Mouse (Mus musculus) heart, adult 11 months (tissue): ENCODE data around the gene 1700017B05Rik.
A peak's percentile ranks its signal among the peaks of the same experiment; 100 is the strongest.
"Not testable (repeated sequence)": the region's sequence is repeated elsewhere in the genome, so short reads cannot be mapped to it uniquely, and the experiment has no call there.

ENCODE experiments used
- DNase-seq: peaks from one replicate; pipeline ENCODE4 v3.0.0; 2022

The 1700017B05Rik gene

GRCm38 (mm10) chr9:57212448-57213222 lies 49.8 kb downstream of the 1700017B05Rik start:
- peak; percentile 44 for DNase-seq

- DNase-seq: peak; percentile 18
Observed at GRCm38 (mm10) chr9:57209316-57209715, 53.1 kb downstream of the 1700017B05Rik start.

- DNase-seq: no peak
Observed at GRCm38 (mm10) chr9:57206896-57207295, 55.5 kb downstream of the 1700017B05Rik start.

GRCm38 (mm10) chr9:57203571-57203970 lies 58.8 kb downstream of the 1700017B05Rik start:
- not testable (repeated sequence) for DNase-seq
